Mouse (Mus musculus) kidney, adult 2 months (tissue): ENCODE measurements around the gene Mast4.

Experiments
- CTCF ChIP-seq: fragments of 200-500 bp; conservative IDR thresholded peaks from 2 replicates; pipeline ENCODE4 v1.5.1; 2011; ENCODE audit warnings: low read depth, mild to moderate bottlenecking, control low read depth, low read length, moderate library complexity, mixed read lengths; ENCODE audit not compliant: insufficient read depth, insufficient read length
- POLR2A ChIP-seq: fragments of 200-500 bp; IDR thresholded peaks from one replicate; pipeline ENCODE4 v1.6.1; 2011; ENCODE audit warnings: low read depth, low read length, control low read depth

DNA sequence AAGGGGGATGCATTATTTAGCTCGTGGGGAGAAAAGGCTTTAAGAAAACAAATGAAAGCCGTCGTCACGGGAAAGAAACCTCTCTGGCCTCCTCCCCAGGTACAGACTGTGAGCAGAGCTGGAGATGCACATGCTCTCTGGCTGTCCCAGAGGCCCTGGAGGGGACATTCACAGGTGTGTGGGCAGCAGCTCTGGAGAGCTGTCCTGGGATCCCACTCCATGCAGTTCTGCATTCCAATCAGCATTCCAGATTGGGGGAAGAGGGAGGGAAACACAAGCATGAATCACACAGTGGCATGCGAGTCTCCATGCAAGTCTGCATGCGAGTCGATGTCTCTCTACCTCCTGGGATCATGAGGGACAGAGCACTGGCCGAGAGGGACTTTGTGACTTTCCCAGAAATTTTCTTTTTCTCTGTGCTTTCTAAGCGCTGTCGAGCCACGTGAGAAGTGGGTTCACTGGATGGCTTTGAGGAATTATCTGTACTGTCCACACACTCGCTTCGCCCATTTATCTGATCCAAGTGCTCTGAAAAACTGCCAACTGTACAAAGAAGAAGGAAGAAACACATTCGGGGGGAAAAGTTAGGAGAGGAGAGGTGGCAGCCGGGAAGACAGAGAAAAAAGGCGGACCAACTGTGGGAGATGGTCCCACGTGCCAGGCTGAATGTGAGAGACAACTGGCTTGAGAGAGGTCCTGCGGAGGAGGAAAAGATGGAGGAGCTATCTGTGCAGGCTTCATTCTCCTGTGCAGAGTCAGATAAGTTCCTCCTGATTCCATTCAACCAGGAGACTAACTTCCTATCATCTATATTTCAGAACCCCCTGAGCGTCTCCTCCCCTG lies 580.4 kb downstream of the Mast4 start:
- TF ChIP-seq POLR2A (no peak), CTCF (no peak)
